Mouse (Mus musculus): ENCODE measurements around the gene Lrig2. TPM values are rescaled to one million over a fixed set of nuclear protein-coding genes. Genes with fewer than 3 reads are reported as not detected.

The Lrig2 gene
- polyA plus RNA-seq, 2 experiments, result 15.0 to 20.2 TPM

DNA sequence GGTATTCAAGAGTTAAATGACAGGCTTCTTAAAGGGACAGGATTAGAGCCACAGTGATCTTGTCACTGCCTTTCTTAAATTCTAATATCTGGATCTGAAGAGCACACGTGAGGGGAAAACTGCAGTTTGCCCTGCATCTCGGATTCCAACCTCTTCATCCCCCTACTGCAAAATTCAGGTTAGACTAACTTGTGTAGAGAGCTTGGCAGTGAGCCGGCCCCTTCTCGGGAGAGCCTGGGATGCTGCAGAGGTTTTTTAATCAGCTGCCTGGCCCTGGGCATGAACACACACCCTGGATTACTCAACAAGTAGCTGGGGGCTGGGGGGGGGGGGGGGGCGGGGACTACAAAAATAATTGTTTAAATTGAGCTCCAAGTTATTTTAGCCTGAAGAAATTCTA lies 69.4 kb downstream of the Lrig2 start:
- H3K27ac ChIP-seq (replicated peaks; ENCODE audit: low read depth, low read length), result no peak overlapping the region
- peak overlapping the region; percentile 54; the same call in 1 of the 2 replicates for H3K9ac ChIP-seq (ENCODE audit: low read depth, low read length, severe bottlenecking)
- peak overlapping the region; percentile 15 for H3K4me3 ChIP-seq (replicated peaks; ENCODE audit: low read length)
- TF ChIP-seq POLR2A (IDR thresholded peaks at IDR 0.05; ENCODE audit: borderline replicate concordance, extremely low read depth, insufficient read depth, insufficient read length), result no peak
- no peaks in the 10 kb centered on the region for H3K9me3 ChIP-seq (ENCODE audit: control insufficient read depth, low read length)
- 0 out of 2 replicates have a peak, but pooled peaks cover 3% of the 10 kb centered on the region for H3K4me1 ChIP-seq (ENCODE audit: control insufficient read depth, insufficient read depth, low read length)
- DNase-seq (ENCODE audit: low spot score), result peak; percentile 38
- no peaks in the 10 kb centered on the region for H3K36me3 ChIP-seq (ENCODE audit: control insufficient read depth, insufficient read depth, low read length)
- peak overlapping the region; percentile 42 for H3K4me2 ChIP-seq (replicated peaks; ENCODE audit: low read depth, low read length, severe bottlenecking)
- no peaks in the 10 kb centered on the region for H3K27me3 ChIP-seq (ENCODE audit: control insufficient read depth, insufficient read depth, low read length)
- WGBS, result 15% methylated on average over 5 of the region's 5 CpGs
- peak; percentile 56 for ATAC-seq (ENCODE audit: low FRiP score, low read depth)

GRCm38 (mm10) chr3:104441870-104442283 lies 69.8 kb downstream of the Lrig2 start:
- Histone ChIP-seq H3K4me3 (replicated peaks; ENCODE audit: low read length) (peak overlapping the region; percentile 23), H3K9me3 (ENCODE audit: control insufficient read depth, low read length) (no peaks in the 10 kb centered on the region), H3K4me1 (ENCODE audit: control insufficient read depth, insufficient read depth, low read length) (0 out of 2 replicates have a peak, but pooled peaks cover 3% of the 10 kb centered on the region), H3K36me3 (ENCODE audit: control insufficient read depth, insufficient read depth, low read length) (no peaks in the 10 kb centered on the region), H3K27ac (replicated peaks; ENCODE audit: low read depth, low read length) (peak overlapping the region; percentile 59), H3K27me3 (ENCODE audit: control insufficient read depth, insufficient read depth, low read length) (no peaks in the 10 kb centered on the region), H3K9ac (ENCODE audit: low read depth, low read length, severe bottlenecking) (peak overlapping the region; percentile 54), H3K4me2 (replicated peaks; ENCODE audit: low read depth, low read length, severe bottlenecking) (peak overlapping the region; percentile 42)
- ATAC-seq (ENCODE audit: low FRiP score, low read depth) (peak; percentile 93), DNase-seq (ENCODE audit: low spot score) (peak; percentile 96)
- TF ChIP-seq POLR2A (IDR thresholded peaks at IDR 0.05; ENCODE audit: borderline replicate concordance, extremely low read depth, insufficient read depth, insufficient read length), result no peak
- 17% methylated on average over 13 of the region's 15 CpGs for WGBS

GRCm38 (mm10) chr3:104441435-104441834 lies 70.3 kb downstream of the Lrig2 start:
- Histone ChIP-seq H3K27ac (replicated peaks; ENCODE audit: low read depth, low read length) (peak overlapping the region; percentile 59), H3K9me3 (ENCODE audit: control insufficient read depth, low read length) (no peaks in the 10 kb centered on the region), H3K9ac (ENCODE audit: low read depth, low read length, severe bottlenecking) (peak overlapping the region; percentile 54), H3K36me3 (ENCODE audit: control insufficient read depth, insufficient read depth, low read length) (no peaks in the 10 kb centered on the region), H3K4me3 (replicated peaks; ENCODE audit: low read length) (no peak overlapping the region), H3K4me1 (ENCODE audit: control insufficient read depth, insufficient read depth, low read length) (0 out of 2 replicates have a peak, but pooled peaks cover 3% of the 10 kb centered on the region), H3K27me3 (ENCODE audit: control insufficient read depth, insufficient read depth, low read length) (no peaks in the 10 kb centered on the region), H3K4me2 (replicated peaks; ENCODE audit: low read depth, low read length, severe bottlenecking) (peak overlapping the region; percentile 42)
- no peak for DNase-seq (ENCODE audit: low spot score)
- WGBS, result 68% methylated on average over 7 of the region's 7 CpGs
- TF ChIP-seq POLR2A (IDR thresholded peaks at IDR 0.05; ENCODE audit: borderline replicate concordance, extremely low read depth, insufficient read depth, insufficient read length), result no peak
- ATAC-seq (ENCODE audit: low FRiP score, low read depth), result no peak

DNA sequence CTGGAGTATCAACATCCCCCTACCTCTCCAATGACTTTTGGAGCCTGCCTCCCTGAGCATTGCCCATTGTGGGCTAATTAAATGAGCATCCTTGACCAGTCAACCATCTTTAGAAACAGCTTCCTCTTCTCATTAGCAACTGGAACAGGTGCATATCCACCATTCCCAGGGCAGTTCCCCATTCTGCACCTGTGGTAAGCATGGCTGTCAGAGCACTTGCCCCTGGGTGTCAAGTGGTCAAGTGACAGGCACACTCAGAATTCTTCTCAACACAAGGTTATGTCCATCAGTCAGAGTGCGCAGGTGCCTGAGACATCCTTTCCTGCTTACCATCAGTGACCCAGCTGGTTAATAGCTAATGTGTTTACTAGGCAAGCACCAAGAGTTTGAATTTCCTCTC lies 72.9 kb downstream of the Lrig2 start:
- Histone ChIP-seq H3K4me1 (ENCODE audit: control insufficient read depth, insufficient read depth, low read length) (peaks cover 9% of the 10 kb centered on the region; the same call in 1 of the 2 replicates), H3K27me3 (ENCODE audit: control insufficient read depth, insufficient read depth, low read length) (no peaks in the 10 kb centered on the region), H3K9ac (ENCODE audit: low read depth, low read length, severe bottlenecking) (no peak overlapping the region), H3K36me3 (ENCODE audit: control insufficient read depth, insufficient read depth, low read length) (no peaks in the 10 kb centered on the region), H3K27ac (replicated peaks; ENCODE audit: low read depth, low read length) (no peak overlapping the region), H3K4me2 (replicated peaks; ENCODE audit: low read depth, low read length, severe bottlenecking) (no peak overlapping the region), H3K9me3 (ENCODE audit: control insufficient read depth, low read length) (no peaks in the 10 kb centered on the region), H3K4me3 (replicated peaks; ENCODE audit: low read length) (no peak overlapping the region)
- 88% methylated on average over 1 of the region's 1 CpGs for WGBS
- DNase-seq (ENCODE audit: low spot score), result no peak
- TF ChIP-seq POLR2A (IDR thresholded peaks at IDR 0.05; ENCODE audit: borderline replicate concordance, extremely low read depth, insufficient read depth, insufficient read length), result no peak
- ATAC-seq (ENCODE audit: low FRiP score, low read depth), result no peak

GRCm38 (mm10) chr3:104437576-104437975 lies 74.1 kb downstream of the Lrig2 start:
- Histone ChIP-seq H3K9ac (ENCODE audit: low read depth, low read length, severe bottlenecking) (no peak overlapping the region), H3K4me2 (replicated peaks; ENCODE audit: low read depth, low read length, severe bottlenecking) (no peak overlapping the region), H3K4me3 (replicated peaks; ENCODE audit: low read length) (no peak overlapping the region), H3K9me3 (ENCODE audit: control insufficient read depth, low read length) (no peaks in the 10 kb centered on the region), H3K36me3 (ENCODE audit: control insufficient read depth, insufficient read depth, low read length) (no peaks in the 10 kb centered on the region), H3K4me1 (ENCODE audit: control insufficient read depth, insufficient read depth, low read length) (peaks cover 9% of the 10 kb centered on the region; the same call in 1 of the 2 replicates), H3K27me3 (ENCODE audit: control insufficient read depth, insufficient read depth, low read length) (no peaks in the 10 kb centered on the region), H3K27ac (replicated peaks; ENCODE audit: low read depth, low read length) (no peak overlapping the region)
- no peak for DNase-seq (ENCODE audit: low spot score)
- 86% methylated on average over 7 of the region's 7 CpGs for WGBS
- ATAC-seq (ENCODE audit: low FRiP score, low read depth), result no peak
- no peak for TF ChIP-seq POLR2A (IDR thresholded peaks at IDR 0.05; ENCODE audit: borderline replicate concordance, extremely low read depth, insufficient read depth, insufficient read length)

Data from limb, embryonic 14.5 days (tissue).